Mouse (Mus musculus): ENCODE measurements around the gene Fmo6.

The Fmo6 gene

GRCm38 (mm10) chr1:162937415-162937814 is at the start of gene Fmo6:
TSS of gene Fmo6 (minus strand) at chr1:162937515.
- no peak for DNase-seq (ENCODE audit: low spot score)

- DNase-seq (ENCODE audit: low spot score), result no peak
These were observed 49.5 kb upstream of the Fmo6 start for GRCm38 (mm10) chr1:162986777-162987176.

- no peak for DNase-seq (ENCODE audit: low spot score)
These were observed 48.9 kb upstream of the Fmo6 start for GRCm38 (mm10) chr1:162986121-162986748.

GRCm38 (mm10) chr1:162984428-162984827 is 47.1 kb upstream of the Fmo6 start, which contains the start of gene Fmo3:
TSS of gene Fmo3 (minus strand) at chr1:162984528.
- DNase-seq (ENCODE audit: low spot score), result no peak

- DNase-seq (ENCODE audit: low spot score), result no peak
These were observed 26.2 kb upstream of the Fmo6 start for GRCm38 (mm10) chr1:162963556-162963955.

- no peak for DNase-seq (ENCODE audit: low spot score)
These were observed 20.1 kb upstream of the Fmo6 start for GRCm38 (mm10) chr1:162957422-162957821.

GRCm38 (mm10) chr1:162953079-162953478 is 15.8 kb upstream of the Fmo6 start:
- no peak for DNase-seq (ENCODE audit: low spot score)

GRCm38 (mm10) chr1:162949763-162950162 is 12.4 kb upstream of the Fmo6 start:
- DNase-seq (ENCODE audit: low spot score), result no peak

- no peak for DNase-seq (ENCODE audit: low spot score)
These were observed 10.6 kb upstream of the Fmo6 start for GRCm38 (mm10) chr1:162947934-162948333.

- no peak for DNase-seq (ENCODE audit: low spot score)
These were observed 9.7 kb upstream of the Fmo6 start for GRCm38 (mm10) chr1:162946837-162947558.

- DNase-seq (ENCODE audit: low spot score), result no peak
These were observed 6.4 kb upstream of the Fmo6 start for GRCm38 (mm10) chr1:162943700-162944099.

- no peak for DNase-seq (ENCODE audit: low spot score)
These were observed 1.5 kb upstream of the Fmo6 start for GRCm38 (mm10) chr1:162938696-162939351.

GRCm38 (mm10) chr1:162937970-162938695 is 818 bp upstream of the Fmo6 start:
- no peak for DNase-seq (ENCODE audit: low spot score)

GRCm38 (mm10) chr1:162934374-162935012 is 2.8 kb downstream of the Fmo6 start:
- DNase-seq (ENCODE audit: low spot score), result no peak

GRCm38 (mm10) chr1:162932386-162932785 is 4.9 kb downstream of the Fmo6 start:
- no peak for DNase-seq (ENCODE audit: low spot score)

- no peak for DNase-seq (ENCODE audit: low spot score)
These were observed 5.4 kb downstream of the Fmo6 start for GRCm38 (mm10) chr1:162931880-162932279.

- DNase-seq (ENCODE audit: low spot score), result no peak
These were observed 5.9 kb downstream of the Fmo6 start for GRCm38 (mm10) chr1:162931310-162931875.

GRCm38 (mm10) chr1:162930631-162931030 is 6.7 kb downstream of the Fmo6 start:
- no peak for DNase-seq (ENCODE audit: low spot score)

- DNase-seq (ENCODE audit: low spot score), result no peak
These were observed 8.2 kb downstream of the Fmo6 start for GRCm38 (mm10) chr1:162929146-162929545.

- no peak for DNase-seq (ENCODE audit: low spot score)
These were observed 12.2 kb downstream of the Fmo6 start for GRCm38 (mm10) chr1:162925121-162925520.

GRCm38 (mm10) chr1:162916661-162917060 is 20.7 kb downstream of the Fmo6 start:
- no peak for DNase-seq (ENCODE audit: low spot score)
